Mouse (Mus musculus) adrenal gland, adult 18-20 months (tissue): ENCODE measurements around the gene Vsig10. TPM values are rescaled to one million over a fixed set of nuclear protein-coding genes. Genes with fewer than 3 reads are reported as not detected.
A peak's percentile ranks its signal among the peaks of the same experiment; 100 is the strongest.
"Not testable (repeated sequence)": the region's sequence is repeated elsewhere in the genome, so short reads cannot be mapped to it uniquely, and the experiment has no call there.

Experiments
- DNase-seq, 2 experiments: peaks; one replicate each; pipeline ENCODE4 v3.0.0; 2021 to 2022; ENCODE audit warnings: low spot score in 2 of 2
- long read RNA-seq, 2 experiments: library from polyadenylated mRNA; stranded (forward); transcript quantifications; one replicate each; pipeline ENCODE4 v2.0.0; 2021
- total RNA-seq, 2 experiments: library from RNA; stranded (reverse); gene quantifications; 1 replicate in 1 of 2; 2 replicates in 1 of 2; pipeline ENCODE4 v1.2.3; 2021

Gene Vsig10
- total RNA-seq: 10 to 100 TPM; 11.3 to 16.2 TPM
- long read RNA-seq, experiment 1, partial matches to known transcripts: 0 of 1 reads
- long read RNA-seq, experiment 1, other reads (novel, unspliced or antisense): 1 of 1 reads
- long read RNA-seq, experiment 2, partial matches to known transcripts: 0 of 1 reads
- long read RNA-seq, experiment 2, other reads (novel, unspliced or antisense): 1 of 1 reads

DNA sequence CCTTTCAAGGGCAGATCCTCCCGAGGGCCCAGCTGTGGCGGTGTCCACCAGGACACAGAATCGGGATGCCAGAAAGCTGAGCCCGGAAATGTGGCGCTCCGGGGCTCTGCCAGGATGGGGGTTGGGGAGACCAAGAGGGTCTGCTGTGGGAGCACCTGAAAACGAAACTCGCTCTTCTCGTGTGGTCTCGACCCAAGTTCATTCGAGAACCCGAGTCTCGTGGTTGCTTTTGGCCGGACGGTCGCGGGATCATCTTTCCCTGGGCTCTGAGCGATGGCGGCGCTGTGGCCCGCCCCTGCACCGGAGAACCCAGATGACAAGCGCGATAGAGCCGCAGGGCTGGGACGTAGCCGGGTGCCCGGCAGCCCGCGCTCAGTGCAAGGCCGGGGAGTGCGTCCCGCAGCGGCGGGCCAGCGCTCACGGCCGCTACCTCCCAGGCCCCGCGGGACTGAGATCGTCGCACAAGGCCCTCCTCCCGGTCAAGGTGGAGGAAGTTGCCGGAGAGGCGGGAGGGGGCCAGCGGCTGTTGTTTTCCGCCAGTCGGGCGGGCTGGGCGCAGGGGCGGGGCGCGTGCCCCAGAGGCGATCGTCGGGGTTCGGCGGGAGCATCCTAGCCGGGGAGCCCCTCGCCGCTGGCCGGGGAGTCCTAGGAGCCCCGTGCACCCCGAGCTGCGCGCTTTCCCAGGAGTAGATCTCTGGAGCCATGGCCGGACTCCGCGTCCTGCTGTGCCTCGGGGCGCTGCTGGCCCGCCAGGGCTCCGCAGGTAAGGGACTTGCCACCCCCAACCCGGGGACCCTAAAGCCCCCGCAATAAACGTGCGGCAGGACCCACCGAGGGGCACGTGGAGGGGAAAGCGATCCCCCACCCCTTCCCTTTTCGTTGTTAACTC lies at the start of gene Vsig10:
Gene Vsig10 (plus strand): TSS at position 343 of the 889 bp plus-strand sequence.
- DNase-seq: peak; percentile 76 to 82

DNA sequence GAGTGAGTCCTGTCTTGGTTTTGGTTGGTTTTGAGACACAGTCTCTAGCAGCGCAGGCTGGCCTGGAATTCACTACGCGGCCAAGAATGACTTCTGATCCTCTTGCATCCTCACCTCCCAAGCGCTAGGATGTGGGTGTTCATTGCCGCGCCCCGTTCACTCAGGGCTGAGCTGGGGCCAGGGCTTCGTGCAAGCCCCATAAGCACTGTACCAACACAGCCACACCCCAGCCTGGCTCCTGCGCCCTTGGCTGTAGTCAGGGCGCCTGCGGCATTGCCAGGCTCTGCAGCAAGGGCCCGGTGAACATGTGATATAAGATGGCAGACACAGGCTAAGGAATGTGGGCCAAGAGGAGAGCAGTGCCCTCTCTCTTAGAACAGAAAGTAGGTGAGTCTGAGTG lies 49.5 kb upstream of the Vsig10 start:
- no peak for DNase-seq

DNA sequence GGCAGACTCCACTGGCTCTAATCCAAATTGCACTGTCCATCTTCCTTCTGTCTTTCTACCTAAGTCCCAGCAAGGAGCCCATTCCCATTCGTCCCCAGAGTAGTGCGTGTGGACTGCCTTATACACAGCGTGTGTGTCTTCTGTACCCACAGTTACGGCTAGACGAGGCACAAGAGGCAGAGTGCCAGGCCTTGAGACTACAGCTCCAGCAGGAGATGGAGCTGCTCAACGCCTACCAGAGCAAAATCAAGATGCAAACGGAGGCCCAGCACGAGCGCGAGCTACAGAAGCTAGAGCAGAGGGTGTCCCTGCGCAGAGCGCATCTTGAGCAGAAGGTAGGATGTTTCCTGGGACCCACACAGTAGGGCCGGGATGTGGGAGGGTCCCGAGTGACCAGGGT lies 46.9 kb upstream of the Vsig10 start:
- DNase-seq: no peak

DNA sequence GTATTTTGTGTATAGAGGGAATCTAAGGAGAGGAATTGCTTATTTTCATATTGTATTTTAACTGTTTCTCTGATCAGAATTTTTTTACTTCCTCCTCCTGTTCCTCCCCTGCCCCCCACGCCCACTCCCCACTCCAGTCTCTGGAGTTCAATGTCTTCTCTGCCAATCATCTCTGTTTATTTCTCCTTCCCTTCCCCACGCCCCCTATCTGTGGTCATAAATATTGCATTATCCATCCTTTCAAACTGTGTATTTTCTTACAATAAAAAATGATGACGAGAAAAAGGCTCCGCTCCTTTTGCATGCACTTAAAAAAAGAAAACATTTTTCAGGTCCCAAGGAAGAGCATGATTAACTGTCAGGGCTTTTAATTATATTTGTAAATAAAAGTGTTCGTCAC lies 44.1 kb upstream of the Vsig10 start:
- DNase-seq: no peak

DNA sequence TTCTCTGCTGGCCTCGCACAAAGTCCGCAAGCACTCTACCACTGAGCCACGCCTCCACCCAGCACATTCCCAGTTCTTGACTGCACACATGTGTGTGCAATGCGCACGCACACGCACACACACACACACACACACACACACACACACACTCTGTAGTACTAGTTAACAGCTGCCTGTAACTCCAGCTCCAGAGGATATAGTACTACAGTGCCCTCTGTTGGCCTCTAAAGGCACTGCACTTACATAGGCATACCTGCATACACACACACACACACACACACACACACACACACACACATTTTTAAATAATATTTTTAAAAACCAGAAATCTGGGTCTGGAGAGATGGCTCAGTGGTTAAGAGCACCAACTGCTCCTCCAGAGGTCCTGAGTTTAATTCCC lies 41.1 kb upstream of the Vsig10 start:
- DNase-seq: no peak

DNA sequence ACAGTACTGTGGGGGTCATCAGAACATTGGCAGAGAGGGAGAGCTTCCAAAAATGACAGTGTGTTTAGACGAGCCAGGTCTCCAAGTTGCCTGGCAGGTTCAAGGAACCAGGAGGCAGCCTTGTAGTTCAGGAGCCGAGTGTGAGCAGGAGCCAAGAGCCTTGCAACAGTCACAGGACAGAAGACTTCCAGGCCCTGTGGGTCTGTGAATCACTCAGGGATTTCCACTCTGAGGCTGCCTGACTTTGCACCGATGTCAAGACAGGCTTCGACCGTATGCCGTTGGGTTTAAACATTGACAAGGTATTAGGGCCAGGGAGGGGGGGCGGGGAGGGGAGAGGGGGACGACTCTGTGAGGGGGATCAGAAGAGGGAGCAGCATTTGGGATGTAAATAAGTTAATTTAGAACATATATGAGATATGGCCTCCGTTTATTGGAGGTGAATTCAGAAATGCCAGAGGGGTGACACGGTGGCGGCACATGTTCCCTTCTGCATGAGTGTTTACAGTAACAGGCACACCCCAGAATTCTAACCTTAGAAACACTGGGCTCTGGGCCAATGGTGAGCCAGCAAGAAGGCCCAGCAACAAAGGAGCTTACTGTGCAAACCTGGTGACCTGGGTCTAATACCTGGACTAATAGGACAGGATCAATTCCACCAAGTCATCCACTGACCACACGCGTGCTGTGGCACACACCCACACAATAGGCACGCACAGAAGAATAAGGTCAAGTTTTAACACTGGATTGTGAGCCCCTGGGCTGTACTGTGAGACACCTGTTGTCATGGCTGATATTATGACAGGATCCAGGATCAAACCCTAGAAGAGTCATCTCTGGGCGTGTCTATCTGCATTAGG lies 39.8 kb upstream of the Vsig10 start:
- no peak for DNase-seq

DNA sequence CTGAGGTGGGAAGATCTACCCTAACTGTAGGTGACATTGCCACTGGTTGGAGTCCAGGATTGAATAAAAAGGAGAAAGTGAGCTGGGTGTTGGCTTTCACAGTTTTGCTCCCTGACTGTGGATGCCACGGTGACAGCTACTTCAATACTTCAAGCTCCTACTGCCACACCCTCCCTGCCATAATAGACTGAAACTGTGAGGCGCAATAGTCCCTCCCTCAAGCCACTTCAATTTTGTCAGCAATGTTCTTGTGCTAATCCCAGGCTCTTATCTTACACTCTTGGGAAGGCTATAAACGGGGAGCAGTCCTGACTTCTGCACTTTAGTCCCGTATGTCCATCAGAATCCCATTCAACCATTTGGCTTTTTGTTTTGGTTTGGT lies 39.2 kb upstream of the Vsig10 start:
- no peak for DNase-seq

DNA sequence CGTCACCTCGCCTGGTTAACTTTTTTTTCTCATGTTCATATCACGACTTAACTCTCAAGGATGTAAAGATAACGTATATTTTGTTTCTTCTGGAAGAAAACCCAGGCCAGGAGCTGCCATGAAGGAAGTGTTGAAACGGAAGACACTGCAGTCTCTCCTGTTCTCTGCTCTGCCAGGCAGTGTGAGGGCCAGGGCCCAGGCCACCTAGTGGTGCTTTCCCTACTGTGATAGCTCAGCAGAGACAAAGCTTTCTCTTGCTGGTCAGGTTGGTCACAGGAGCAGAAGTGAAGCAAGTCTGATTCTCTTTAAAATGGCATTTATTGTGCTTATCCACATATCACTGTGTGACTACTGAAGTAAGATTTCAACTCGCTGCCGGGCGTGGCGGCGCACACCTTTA lies 37.3 kb upstream of the Vsig10 start:
- no peak for DNase-seq

DNA sequence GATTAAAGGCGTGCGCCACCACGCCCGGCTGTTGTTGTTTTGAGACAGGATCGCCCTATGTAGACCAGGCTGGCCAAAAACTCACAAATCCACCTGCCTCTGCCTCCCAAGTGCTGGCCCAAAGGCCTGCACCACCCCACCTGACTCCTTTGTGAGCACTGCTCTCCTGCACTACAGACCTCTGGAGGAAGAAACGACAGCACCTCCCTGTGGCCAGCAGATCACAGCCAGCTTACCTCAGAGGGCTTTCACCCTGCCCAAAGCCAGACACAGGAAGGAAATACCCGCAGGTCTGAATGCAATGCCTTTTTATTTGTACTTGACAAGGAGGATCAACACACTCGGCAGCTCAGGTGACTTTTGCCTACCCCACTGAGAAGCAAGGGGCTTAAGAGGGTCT lies 36.5 kb upstream of the Vsig10 start:
- DNase-seq: no peak

DNA sequence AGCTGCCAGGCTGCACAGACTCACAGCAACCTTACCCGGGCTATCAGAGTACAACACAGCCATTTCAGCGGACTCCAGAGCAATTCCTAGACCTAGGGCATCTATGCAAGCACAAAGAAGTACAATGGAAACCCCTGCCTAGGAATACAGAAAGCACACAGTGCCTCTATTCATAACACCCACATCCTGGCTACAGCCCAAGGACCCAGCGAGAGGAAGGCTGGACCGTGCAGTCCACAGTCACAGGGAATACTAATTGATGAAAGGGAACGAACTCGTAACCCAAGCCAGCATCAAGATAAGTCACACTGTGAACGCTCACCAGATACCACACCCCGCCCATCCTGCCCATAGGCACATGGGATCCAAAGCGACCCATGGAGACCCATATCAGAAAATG lies 34.9 kb upstream of the Vsig10 start:
- DNase-seq: no peak

DNA sequence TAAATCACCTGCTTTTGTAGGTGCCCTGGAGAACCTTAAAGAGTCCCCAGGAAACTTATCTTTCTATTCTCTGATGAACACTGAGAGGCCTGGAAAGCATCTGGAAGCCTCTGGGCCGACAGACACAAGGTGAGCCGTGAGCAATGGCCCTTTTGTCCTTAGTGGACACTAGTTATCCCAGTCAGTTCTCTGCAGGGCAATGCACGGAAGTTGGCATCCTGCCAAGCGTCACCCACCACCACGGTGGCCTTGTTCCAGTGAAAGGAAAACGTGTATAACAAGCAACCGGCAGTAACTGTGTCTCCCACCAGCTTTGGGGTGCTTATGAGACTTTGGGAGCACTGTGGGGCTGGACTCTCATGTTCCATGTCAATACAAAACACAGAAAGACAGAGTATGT lies 34.2 kb upstream of the Vsig10 start:
- DNase-seq: no peak

DNA sequence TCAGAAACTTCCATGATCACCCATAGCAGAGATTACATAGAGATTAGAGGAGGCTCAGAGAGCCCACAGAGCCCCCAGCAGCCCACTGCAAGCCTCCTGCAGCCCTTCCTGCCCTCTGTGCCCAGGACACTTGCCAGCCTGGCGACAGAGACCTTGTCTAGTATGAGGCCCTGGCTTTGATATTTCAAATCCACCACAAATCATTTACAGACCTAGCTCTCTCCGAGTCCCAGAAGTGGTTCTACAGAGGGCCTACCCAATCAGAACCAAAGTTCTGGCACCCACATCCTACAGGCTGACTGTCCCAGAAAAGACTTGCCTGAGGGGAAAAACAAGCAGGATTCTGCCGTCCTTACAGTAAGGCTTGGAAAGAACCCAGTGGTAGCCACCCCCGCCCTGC lies 33.6 kb upstream of the Vsig10 start:
- no peak for DNase-seq

DNA sequence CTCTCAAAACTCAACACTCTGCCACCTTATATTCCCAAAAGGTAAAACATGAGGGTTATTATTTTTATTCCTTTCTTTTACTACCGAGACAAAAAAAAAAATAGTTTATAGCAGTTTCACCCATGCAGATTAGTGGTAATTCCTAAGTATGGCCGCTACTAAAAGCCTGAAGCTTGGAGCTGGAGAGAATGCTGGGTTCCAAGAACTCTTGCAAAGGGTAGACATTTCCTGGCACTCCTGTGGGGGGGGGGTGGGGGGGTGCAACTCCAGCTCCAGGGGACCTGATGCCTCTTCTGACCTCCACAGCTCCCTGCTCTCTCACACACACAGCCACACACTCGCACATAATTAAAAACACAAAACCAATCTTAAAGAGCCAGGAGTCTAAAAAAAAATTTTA lies 32.6 kb upstream of the Vsig10 start:
- DNase-seq: no peak

DNA sequence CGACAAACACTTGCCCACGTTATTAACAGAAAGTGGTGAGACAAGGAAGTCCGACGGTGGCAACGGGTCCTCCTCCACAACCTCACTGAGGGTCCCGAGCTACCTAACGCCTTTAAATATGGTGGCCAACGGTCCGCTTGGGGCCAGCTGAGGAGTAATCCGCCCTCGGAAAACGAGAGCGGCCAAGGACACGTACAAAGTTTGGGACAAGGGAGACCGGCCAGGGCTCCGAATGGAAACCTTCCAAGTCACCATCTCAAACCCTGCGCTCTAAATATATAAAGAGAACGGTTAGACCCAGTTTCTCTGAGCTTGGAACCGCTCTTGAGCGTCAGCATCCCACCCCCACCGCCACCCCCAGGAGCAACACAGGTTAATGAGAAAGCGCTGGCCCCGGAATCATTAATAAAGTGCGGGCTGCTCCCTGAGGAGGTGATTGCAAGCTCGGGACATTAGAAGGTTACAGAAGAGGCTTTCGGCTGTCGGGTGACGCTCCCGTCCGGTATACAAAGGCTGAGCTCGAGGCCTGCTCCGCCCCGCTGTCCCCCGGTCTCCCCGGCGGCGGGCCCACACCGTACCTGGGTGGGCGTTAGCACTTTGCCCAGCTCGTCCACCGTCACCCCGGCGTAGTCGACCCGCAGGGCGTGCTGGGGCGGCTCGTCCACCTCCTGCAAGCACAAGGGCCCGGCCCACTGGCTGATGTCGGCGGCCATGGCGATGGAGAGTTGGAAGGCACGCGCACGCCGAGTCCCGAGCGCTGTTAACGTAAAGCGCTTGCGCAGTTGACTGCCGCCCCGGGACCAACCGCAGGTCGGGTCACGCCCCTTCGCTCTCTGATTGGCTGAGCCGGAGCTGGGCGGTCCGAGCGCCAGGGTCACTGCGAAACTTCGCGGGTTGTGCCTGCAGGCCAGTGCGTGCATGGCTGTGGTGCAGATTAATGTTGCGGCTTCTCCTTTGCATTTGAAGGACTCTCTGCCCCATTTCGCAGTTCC lies 31.8 kb upstream of the Vsig10 start, which contains the start of gene Pebp1:
Gene Pebp1 (minus strand): TSS at position 795 of the 992 bp plus-strand sequence.
- peak; percentile 93 to 96 for DNase-seq

DNA sequence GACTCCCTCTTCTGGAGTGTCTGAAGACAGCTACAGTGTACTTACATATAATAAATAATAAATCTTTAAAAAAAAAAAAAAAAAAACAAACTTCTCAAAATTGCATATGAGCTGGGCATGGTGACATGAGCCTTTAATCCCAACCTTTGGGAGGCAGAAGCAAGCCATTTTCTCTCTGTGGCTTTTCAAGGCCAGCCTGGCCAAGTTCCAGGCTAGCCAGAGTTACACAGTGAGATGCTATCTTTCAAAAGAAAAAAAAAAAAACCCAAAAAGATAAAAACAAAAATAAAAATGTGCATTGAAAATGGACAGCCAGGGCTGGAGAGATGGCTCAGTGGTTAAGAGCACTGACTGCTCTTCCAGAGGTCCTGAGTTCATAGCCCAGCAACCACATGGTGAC lies 29.2 kb upstream of the Vsig10 start:
- DNase-seq: no peak

DNA sequence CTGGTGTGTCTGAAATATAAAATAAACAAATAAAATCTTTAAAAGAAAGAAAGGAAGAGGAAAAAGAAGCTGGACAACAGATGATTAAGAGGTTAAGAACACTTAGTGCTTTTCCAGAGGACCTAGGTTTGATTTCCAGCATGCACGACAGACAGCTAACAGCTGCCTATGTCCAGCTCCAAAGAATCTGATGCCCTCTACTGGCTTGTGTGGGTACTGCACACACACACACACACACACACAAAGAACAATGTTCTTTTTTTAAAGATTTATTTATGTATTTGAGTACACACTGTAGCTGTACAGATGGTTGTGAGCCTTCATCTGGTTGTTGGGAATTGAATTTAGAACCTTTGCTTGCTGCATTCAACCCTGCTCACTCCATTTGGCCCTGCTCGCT lies 28.8 kb upstream of the Vsig10 start:
- DNase-seq: no peak

DNA sequence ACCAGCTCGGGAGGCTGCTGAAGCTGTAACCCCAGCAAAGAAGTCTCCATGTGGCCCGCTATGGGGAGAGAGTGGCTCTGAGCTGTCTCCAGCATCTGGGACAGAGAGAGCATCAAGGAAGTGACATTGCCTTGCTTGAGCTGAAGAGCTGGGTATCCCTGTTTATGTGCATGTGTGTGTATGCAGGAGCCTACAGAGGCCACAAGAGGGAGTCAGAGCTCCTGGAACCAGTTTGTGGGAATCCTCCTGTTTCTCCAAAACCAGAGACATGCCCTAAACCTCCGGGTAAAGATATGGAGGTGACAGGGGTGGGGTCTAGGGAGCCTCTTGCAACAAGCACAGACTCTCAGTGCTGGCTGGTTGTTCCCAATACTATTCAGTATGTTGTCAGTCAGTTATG lies 27.6 kb upstream of the Vsig10 start:
- DNase-seq: no peak

DNA sequence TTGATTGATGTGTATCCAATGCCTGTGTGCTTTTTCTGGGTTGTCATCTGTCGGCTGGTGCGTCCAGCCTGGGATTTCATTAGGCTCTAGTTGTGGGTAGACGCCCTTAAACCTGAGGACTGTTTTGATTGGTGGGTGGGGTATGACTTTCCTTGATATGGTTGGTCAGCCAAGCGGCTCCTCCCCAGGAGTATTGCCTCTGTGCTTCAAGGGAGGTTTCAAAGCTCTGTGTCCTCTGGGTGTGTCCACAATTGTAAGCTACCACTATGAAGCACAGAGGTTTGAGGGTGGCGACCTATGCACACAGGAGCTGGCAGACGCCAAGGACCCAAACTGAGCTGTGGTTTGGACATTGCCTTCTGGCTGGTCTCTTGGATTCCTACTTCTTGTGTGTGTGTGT lies 26.3 kb upstream of the Vsig10 start:
- DNase-seq: no peak

DNA sequence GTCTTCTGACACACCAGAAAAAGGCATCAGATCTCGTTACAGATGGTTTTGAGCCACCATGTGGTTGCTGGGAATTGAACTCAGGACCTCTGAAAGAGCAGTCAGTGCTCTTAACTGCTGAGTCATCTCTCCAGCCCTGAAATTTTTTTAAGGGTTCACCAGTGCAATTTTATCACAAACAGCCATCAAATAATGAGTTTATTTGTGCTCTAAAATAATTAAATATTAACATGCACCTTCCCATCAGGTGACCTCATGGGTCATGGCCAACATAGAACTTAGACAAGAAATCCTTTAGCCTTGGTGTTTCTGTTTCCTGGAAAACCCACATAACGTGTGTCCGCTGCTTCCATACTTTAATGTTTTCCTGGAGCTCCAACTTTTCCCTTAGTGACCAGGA lies 25.1 kb upstream of the Vsig10 start:
- DNase-seq: not testable (repeated sequence)

DNA sequence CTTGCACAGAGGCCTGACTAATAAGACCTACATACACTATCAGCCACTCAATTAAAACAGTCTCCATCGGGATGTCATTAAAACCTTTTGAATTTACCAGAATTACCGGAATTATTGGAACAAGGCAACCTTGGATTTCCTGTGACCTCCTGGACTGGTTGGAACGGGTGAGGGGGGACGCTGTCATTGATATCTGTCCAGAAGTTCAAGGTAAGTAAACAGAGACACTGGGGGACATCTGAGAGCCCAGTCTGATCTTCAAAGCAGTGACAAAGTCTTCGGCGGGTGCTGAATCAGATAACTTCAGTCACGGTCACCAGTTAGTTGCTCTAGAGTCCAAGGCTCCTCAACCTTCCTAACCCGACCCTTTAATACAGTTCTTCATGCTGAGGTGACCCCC lies 23.9 kb upstream of the Vsig10 start:
- no peak for DNase-seq

DNA sequence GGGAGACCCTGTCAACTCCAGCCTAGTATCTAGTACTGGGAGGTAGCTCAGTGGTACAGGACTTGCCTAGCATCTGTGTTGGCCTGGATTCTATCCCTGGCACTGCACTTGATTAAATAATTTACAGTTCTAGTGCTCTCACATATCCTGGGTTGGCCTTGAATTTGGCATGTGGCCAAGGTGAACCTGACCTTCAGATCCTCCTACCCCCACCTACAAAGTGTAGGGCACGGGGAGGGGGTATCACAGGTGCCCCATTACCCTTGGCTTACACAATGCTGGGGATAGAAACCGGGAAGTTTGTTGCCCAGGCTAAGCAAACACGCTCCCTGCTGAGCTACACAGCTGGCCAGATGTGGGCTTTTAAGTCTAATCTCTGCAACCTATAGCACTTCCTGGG lies 16.0 kb upstream of the Vsig10 start:
- DNase-seq: no peak
